Mouse (Mus musculus) common myeloid progenitor, adult 5-6 weeks (primary cell): ENCODE measurements around the gene Zcchc2. TPM values are rescaled to one million over a fixed set of nuclear protein-coding genes. Genes with fewer than 3 reads are reported as not detected.

Experiments
- ATAC-seq: replicated peaks from 2 replicates; pipeline ENCODE4 v1.8.0; 2016; ENCODE audit warnings: low read depth, mild to moderate bottlenecking, moderate TSS enrichment, inconsistent platforms; ENCODE audit not compliant: poor library complexity, severe bottlenecking
- total RNA-seq: library from RNA; stranded (forward); fragments of 200-1000, 187-1606 nt; gene quantifications from 2 replicates; pipeline ENCODE4 v1.2.3, GENCODE M21; 2017

Zcchc2 gene
- total RNA-seq, 1 experiment from 2014 or later: 19.6 TPM

- ATAC-seq: no peak
These were observed 2.0 kb upstream of the Zcchc2 start for GRCm38 (mm10) chr1:105988171-105988570.

GRCm38 (mm10) chr1:105988903-105989639, 1.1 kb upstream of the Zcchc2 start:
- ATAC-seq: no peak

GRCm38 (mm10) chr1:105989640-105989984, 594 bp upstream of the Zcchc2 start:
- ATAC-seq: peak; percentile 2; the same call in 1 of the 2 replicates

GRCm38 (mm10) chr1:105990911-105991761, 930 bp downstream of the Zcchc2 start:
- peak; percentile 22 for ATAC-seq

- no peak for ATAC-seq
These were observed 2.0 kb downstream of the Zcchc2 start for GRCm38 (mm10) chr1:105991931-105992837.

- no peak for ATAC-seq
These were observed 3.0 kb downstream of the Zcchc2 start for GRCm38 (mm10) chr1:105993196-105993595.

- ATAC-seq: peak; percentile 46
These were observed 3.5 kb downstream of the Zcchc2 start for GRCm38 (mm10) chr1:105993601-105994209.

GRCm38 (mm10) chr1:105995966-105996365, 5.8 kb downstream of the Zcchc2 start:
- ATAC-seq: no peak

GRCm38 (mm10) chr1:105997282-105997681, 7.1 kb downstream of the Zcchc2 start:
- peak; percentile 22 for ATAC-seq

GRCm38 (mm10) chr1:105999802-106000201, 9.6 kb downstream of the Zcchc2 start:
- ATAC-seq: no peak

GRCm38 (mm10) chr1:106007581-106007980, 17.4 kb downstream of the Zcchc2 start:
- no peak for ATAC-seq

- no peak for ATAC-seq
These were observed 20.9 kb downstream of the Zcchc2 start for GRCm38 (mm10) chr1:106011097-106011496.

- no peak for ATAC-seq
These were observed 23.6 kb downstream of the Zcchc2 start for GRCm38 (mm10) chr1:106013759-106014158.

- no peak for ATAC-seq
These were observed 26.1 kb downstream of the Zcchc2 start for GRCm38 (mm10) chr1:106016262-106016661.

GRCm38 (mm10) chr1:106019854-106020253, 29.6 kb downstream of the Zcchc2 start:
- peak; percentile 58 for ATAC-seq

- 0 out of 2 replicates have a peak, but pooled peaks have one; percentile 21 for ATAC-seq
These were observed 32.8 kb downstream of the Zcchc2 start for GRCm38 (mm10) chr1:106022998-106023397.

GRCm38 (mm10) chr1:106024254-106024653, 34.0 kb downstream of the Zcchc2 start:
- ATAC-seq: no peak

GRCm38 (mm10) chr1:106024778-106025177, 34.6 kb downstream of the Zcchc2 start:
- no peak for ATAC-seq

- no peak for ATAC-seq
These were observed 39.6 kb downstream of the Zcchc2 start for GRCm38 (mm10) chr1:106029769-106030168.

- ATAC-seq: peak; percentile 79
These were observed 40.1 kb downstream of the Zcchc2 start for GRCm38 (mm10) chr1:106030331-106030730.
